Mouse (Mus musculus) liver, embryonic 16.5 days (tissue): Measurements from ENCODE around the gene Galnt10. TPM values are rescaled to one million over a fixed set of nuclear protein-coding genes. Genes with fewer than 3 reads are reported as not detected.
A peak's percentile ranks its signal among the peaks of the same experiment; 100 is the strongest.

Experiments
- ATAC-seq: fragments of 200-750 bp; cut with Nextera tagmentation; 2 replicates; pipeline ENCODE4 v1.8.0; 2017; ENCODE audit warnings: low read depth, mild to moderate bottlenecking, moderate number of reproducible peaks, moderate library complexity
- H3K27ac ChIP-seq: fragments of 300-500 bp; sonication (generic); 2 replicates; pipeline ENCODE4 v1.5.1; 2014; ENCODE audit warnings: mild to moderate bottlenecking, low read length
- H3K27me3 ChIP-seq: fragments of 300-500 bp; sonication (generic); 2 replicates; pipeline ENCODE4 v1.6.1; 2014; ENCODE audit warnings: low read depth, low read length, mixed read lengths; ENCODE audit not compliant: control insufficient read depth, insufficient read depth
- H3K36me3 ChIP-seq: fragments of 300-500 bp; sonication (generic); 2 replicates; pipeline ENCODE4 v1.6.1; 2014; ENCODE audit warnings: mild to moderate bottlenecking; ENCODE audit not compliant: control insufficient read depth, insufficient read depth
- H3K4me1 ChIP-seq: fragments of 300-500 bp; sonication (generic); 2 replicates; pipeline ENCODE4 v1.6.1; 2014; ENCODE audit warnings: low read depth, low read length, mixed read lengths; ENCODE audit not compliant: control insufficient read depth
- H3K4me2 ChIP-seq: fragments of 300-500 bp; sonication (generic); 2 replicates; pipeline ENCODE4 v1.6.1; 2014; ENCODE audit warnings: low read depth, low read length, mixed read lengths
- H3K4me3 ChIP-seq: fragments of 300-500 bp; sonication (generic); 2 replicates; pipeline ENCODE4 v1.5.1; 2014; ENCODE audit warnings: low read depth, mild to moderate bottlenecking, low read length
- H3K9ac ChIP-seq: fragments of 300-500 bp; sonication (generic); 2 replicates; pipeline ENCODE4 v1.6.1; 2014; ENCODE audit warnings: low read depth, low read length
- H3K9me3 ChIP-seq: fragments of 300-500 bp; sonication (generic); replicated peaks from 2 replicates; pipeline ENCODE4 v1.6.1; 2016; ENCODE audit warnings: low read length; ENCODE audit not compliant: control insufficient read depth
- WGBS: fragments of 180-500 bp; shearing (Covaris S2); extraction: QIAGEN DNeasy Blood & Tissue Kit; methylation state at CpG from one replicate; pipeline ENCODE4 v1.1.7; 2014; ENCODE audit not compliant: insufficient replicate concordance; 5-methylcytosine and 5-hydroxymethylcytosine counted together
- polyA plus RNA-seq: library from polyadenylated mRNA; unstranded; fragments of >200 nt; fragmentation: Nextera tagmentation; extraction: Ambion mirVana; gene quantifications from 2 replicates; pipeline ENCODE4 v1.2.1, GENCODE M21; 2015

Gene Galnt10
- 24.1 and 26.3 TPM in 2 replicates for polyA plus RNA-seq

GRCm38 (mm10) chr11:57645018-57645559 lies at the start of gene Galnt10:
Gene Galnt10, plus strand, starts transcription at chr11:57645442.
- H3K27ac ChIP-seq: peak within 1 kb of the TSS; percentile 81
- no peaks in the 10 kb centered on the region for H3K9me3 ChIP-seq
- no peaks in the 10 kb centered on the region; the same call in 1 of the 2 replicates for H3K27me3 ChIP-seq
- peak within 1 kb of the TSS; percentile 95 for H3K4me3 ChIP-seq
- peak within 1 kb of the TSS; percentile 99 for H3K9ac ChIP-seq
- ATAC-seq: peak; percentile 88
- H3K4me2 ChIP-seq: peak within 1 kb of the TSS; percentile 94
- H3K36me3 ChIP-seq: peaks cover 5% of the 10 kb centered on the region
- under 1% methylated on average over 52 of the region's 60 CpGs for WGBS
- H3K4me1 ChIP-seq: peaks cover 43% of the 10 kb centered on the region

GRCm38 (mm10) chr11:57595899-57596298 lies 49.3 kb upstream of the Galnt10 start:
- Histone ChIP-seq H3K36me3 (no peaks in the 10 kb centered on the region), H3K27me3 (no peaks in the 10 kb centered on the region; the same call in 1 of the 2 replicates), H3K27ac (no peak overlapping the region), H3K9me3 (no peaks in the 10 kb centered on the region), H3K4me3 (no peak overlapping the region), H3K4me1 (no peaks in the 10 kb centered on the region), H3K4me2 (no peak overlapping the region), H3K9ac (no peak overlapping the region)
- ATAC-seq: no peak
- 67% methylated on average over 5 of the region's 5 CpGs for WGBS

GRCm38 (mm10) chr11:57598161-57598560 lies 47.1 kb upstream of the Galnt10 start:
- H3K9me3 ChIP-seq: no peaks in the 10 kb centered on the region
- H3K9ac ChIP-seq: no peak overlapping the region
- no peaks in the 10 kb centered on the region; the same call in 1 of the 2 replicates for H3K27me3 ChIP-seq
- WGBS: 58% methylated on average over 5 of the region's 5 CpGs
- no peak overlapping the region for H3K4me2 ChIP-seq
- no peak overlapping the region for H3K4me3 ChIP-seq
- H3K27ac ChIP-seq: no peak overlapping the region
- H3K4me1 ChIP-seq: peaks cover 6% of the 10 kb centered on the region
- no peaks in the 10 kb centered on the region for H3K36me3 ChIP-seq
- ATAC-seq: no peak

- Histone ChIP-seq H3K4me3 (no peak overlapping the region), H3K9me3 (no peaks in the 10 kb centered on the region), H3K4me1 (peaks cover 6% of the 10 kb centered on the region), H3K27me3 (no peaks in the 10 kb centered on the region; the same call in 1 of the 2 replicates), H3K9ac (no peak overlapping the region), H3K36me3 (no peaks in the 10 kb centered on the region), H3K27ac (no peak overlapping the region), H3K4me2 (no peak overlapping the region)
- 61% methylated on average over 6 of the region's 6 CpGs for WGBS
- ATAC-seq: no peak
Observed at GRCm38 (mm10) chr11:57599304-57599703, 45.9 kb upstream of the Galnt10 start.

GRCm38 (mm10) chr11:57600113-57600512 lies 45.1 kb upstream of the Galnt10 start:
- no peak overlapping the region for H3K9ac ChIP-seq
- H3K9me3 ChIP-seq: no peaks in the 10 kb centered on the region
- H3K36me3 ChIP-seq: no peaks in the 10 kb centered on the region
- no peaks in the 10 kb centered on the region; the same call in 1 of the 2 replicates for H3K27me3 ChIP-seq
- H3K4me3 ChIP-seq: no peak overlapping the region
- H3K27ac ChIP-seq: no peak overlapping the region
- 45% methylated on average over 8 of the region's 8 CpGs for WGBS
- H3K4me1 ChIP-seq: peaks cover 6% of the 10 kb centered on the region
- no peak overlapping the region for H3K4me2 ChIP-seq
- ATAC-seq: no peak

- no peak overlapping the region for H3K4me2 ChIP-seq
- no peak overlapping the region for H3K4me3 ChIP-seq
- H3K9ac ChIP-seq: no peak overlapping the region
- H3K36me3 ChIP-seq: no peaks in the 10 kb centered on the region
- H3K4me1 ChIP-seq: peaks cover 6% of the 10 kb centered on the region
- ATAC-seq: no peak
- H3K27me3 ChIP-seq: no peaks in the 10 kb centered on the region; the same call in 1 of the 2 replicates
- H3K27ac ChIP-seq: no peak overlapping the region
- 45% methylated on average over 4 of the region's 4 CpGs for WGBS
- no peaks in the 10 kb centered on the region for H3K9me3 ChIP-seq
Observed at GRCm38 (mm10) chr11:57600621-57601121, 44.6 kb upstream of the Galnt10 start.

- no peak overlapping the region for H3K4me3 ChIP-seq
- H3K27ac ChIP-seq: no peak overlapping the region
- no peak overlapping the region for H3K4me2 ChIP-seq
- H3K4me1 ChIP-seq: peaks cover 6% of the 10 kb centered on the region
- H3K9ac ChIP-seq: no peak overlapping the region
- H3K9me3 ChIP-seq: no peaks in the 10 kb centered on the region
- peak; percentile 59 for ATAC-seq
- no peaks in the 10 kb centered on the region; the same call in 1 of the 2 replicates for H3K27me3 ChIP-seq
- 21% methylated on average over 2 of the region's 2 CpGs for WGBS
- no peaks in the 10 kb centered on the region for H3K36me3 ChIP-seq
Observed at GRCm38 (mm10) chr11:57601806-57602455, 43.3 kb upstream of the Galnt10 start.

GRCm38 (mm10) chr11:57605086-57605485 lies 40.2 kb upstream of the Galnt10 start:
- no peak overlapping the region for H3K4me3 ChIP-seq
- no peaks in the 10 kb centered on the region for H3K9me3 ChIP-seq
- H3K27ac ChIP-seq: no peak overlapping the region
- H3K36me3 ChIP-seq: no peaks in the 10 kb centered on the region
- peaks cover 6% of the 10 kb centered on the region for H3K4me1 ChIP-seq
- ATAC-seq: no peak
- H3K4me2 ChIP-seq: no peak overlapping the region
- WGBS: 50% methylated on average over 5 of the region's 5 CpGs
- H3K27me3 ChIP-seq: no peaks in the 10 kb centered on the region; the same call in 1 of the 2 replicates
- H3K9ac ChIP-seq: no peak overlapping the region

GRCm38 (mm10) chr11:57605660-57606059 lies 39.6 kb upstream of the Galnt10 start:
- H3K27ac ChIP-seq: no peak overlapping the region
- peaks cover 6% of the 10 kb centered on the region for H3K4me1 ChIP-seq
- H3K27me3 ChIP-seq: no peaks in the 10 kb centered on the region; the same call in 1 of the 2 replicates
- H3K9ac ChIP-seq: no peak overlapping the region
- H3K4me3 ChIP-seq: no peak overlapping the region
- WGBS: 51% methylated on average over 3 of the region's 3 CpGs
- no peak overlapping the region for H3K4me2 ChIP-seq
- H3K9me3 ChIP-seq: no peaks in the 10 kb centered on the region
- no peak for ATAC-seq
- H3K36me3 ChIP-seq: no peaks in the 10 kb centered on the region
